Mouse (Mus musculus) adrenal gland, postnatal 4 days (tissue): Measurements from ENCODE around the gene Clcn6. TPM values are rescaled to one million over a fixed set of nuclear protein-coding genes. Genes with fewer than 3 reads are reported as not detected.

Experiments
- DNase-seq, 2 experiments: peaks; one replicate each; pipeline ENCODE4 v3.0.0; 2021 to 2022; ENCODE audit warnings: low spot score in 2 of 2, mixed read lengths in 2 of 2
- total RNA-seq, 2 experiments: library from RNA; stranded (reverse); gene quantifications; 2 replicates each; pipeline ENCODE4 v1.2.3; 2021

The Clcn6 gene
- total RNA-seq, 2 experiments from 2014 or later: 21.0 to 23.6 TPM

- DNase-seq: peak; percentile 42 to 73
Observed at GRCm38 (mm10) chr4:148040933-148041610, 2.5 kb upstream of the Clcn6 start.

DNA sequence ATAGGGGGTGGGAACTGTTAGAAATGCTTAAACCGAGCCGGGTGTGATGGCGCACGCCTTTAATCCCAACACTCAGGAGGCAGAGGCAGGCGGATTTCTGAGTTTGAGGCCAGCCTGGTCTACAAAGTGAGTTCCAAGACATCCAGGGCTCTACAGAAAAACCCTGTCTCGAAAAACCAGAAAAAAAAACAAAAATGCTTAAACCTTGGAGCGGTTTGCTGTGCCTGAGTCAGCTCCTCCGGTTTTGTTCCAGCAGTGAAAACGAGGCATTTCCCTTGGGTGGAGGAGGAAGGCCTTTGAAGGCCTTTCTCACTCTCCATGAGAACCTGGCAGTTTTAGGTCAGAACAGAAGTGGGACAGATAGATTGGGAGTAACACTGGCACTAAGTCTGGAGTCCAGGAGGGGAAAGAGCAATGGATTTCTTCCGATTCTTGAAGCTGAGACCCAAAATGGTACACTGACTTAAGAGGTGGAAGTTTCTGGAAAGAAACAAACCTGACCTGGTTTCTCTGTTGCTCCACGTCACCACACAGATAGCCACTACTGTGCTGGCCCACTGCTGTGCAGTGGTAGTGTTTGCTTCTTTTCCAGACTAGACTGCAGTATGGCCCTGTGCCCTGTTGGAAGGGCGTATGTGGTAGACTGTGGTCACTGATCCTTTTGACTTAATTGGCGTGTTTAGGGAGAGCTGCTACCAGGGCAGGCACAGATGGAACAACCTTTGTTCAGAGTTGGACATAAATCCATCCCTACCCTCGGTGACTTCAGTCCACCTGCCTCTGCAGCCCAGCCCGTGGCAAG is 1.6 kb upstream of the Clcn6 start:
- no peak for DNase-seq

DNA sequence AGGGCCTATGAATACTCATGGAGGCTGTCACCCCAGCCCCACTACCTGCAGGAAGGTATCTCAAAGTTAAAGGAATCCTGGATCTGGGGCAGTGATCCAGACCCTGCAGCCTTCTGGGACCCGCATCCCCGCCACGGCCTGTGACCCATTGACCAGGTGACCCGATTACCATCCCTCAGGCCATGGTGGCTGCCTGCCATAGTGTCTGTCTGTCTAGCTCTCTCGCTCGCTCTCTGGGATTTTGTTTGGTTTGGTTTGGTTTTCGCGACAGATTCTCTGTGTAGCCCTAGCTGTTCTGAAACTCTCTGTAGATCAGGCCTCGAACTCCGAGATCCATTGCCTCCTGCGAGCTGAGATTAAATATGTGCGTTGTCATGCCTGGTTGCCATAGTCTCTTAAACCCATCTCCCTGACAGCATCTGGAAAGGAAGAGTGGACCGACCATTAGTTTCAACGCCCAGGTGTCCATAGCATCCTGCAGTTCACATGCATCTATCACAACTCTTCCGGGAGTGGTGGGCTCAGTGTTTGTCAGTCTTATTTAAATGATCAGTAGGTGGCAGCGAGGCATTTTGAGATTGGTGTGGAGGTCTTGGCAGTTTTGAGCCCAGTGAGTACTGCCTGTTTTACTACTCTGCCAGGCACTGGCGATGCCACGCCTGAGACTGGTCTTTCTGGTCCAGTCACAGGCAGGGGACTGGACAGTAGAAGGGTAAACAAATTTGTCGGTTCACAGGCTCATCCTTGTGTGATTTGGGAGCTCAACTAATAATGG is 820 bp upstream of the Clcn6 start:
- no peak for DNase-seq

- DNase-seq: no peak
Observed at GRCm38 (mm10) chr4:148038079-148038599, 482 bp downstream of the Clcn6 start.

- DNase-seq: no peak
Observed at GRCm38 (mm10) chr4:148035440-148035839, 3.2 kb downstream of the Clcn6 start.

- no peak for DNase-seq
Observed at GRCm38 (mm10) chr4:148033858-148034410, 4.7 kb downstream of the Clcn6 start.

- no peak for DNase-seq
Observed at GRCm38 (mm10) chr4:148030506-148030905, 8.1 kb downstream of the Clcn6 start.

DNA sequence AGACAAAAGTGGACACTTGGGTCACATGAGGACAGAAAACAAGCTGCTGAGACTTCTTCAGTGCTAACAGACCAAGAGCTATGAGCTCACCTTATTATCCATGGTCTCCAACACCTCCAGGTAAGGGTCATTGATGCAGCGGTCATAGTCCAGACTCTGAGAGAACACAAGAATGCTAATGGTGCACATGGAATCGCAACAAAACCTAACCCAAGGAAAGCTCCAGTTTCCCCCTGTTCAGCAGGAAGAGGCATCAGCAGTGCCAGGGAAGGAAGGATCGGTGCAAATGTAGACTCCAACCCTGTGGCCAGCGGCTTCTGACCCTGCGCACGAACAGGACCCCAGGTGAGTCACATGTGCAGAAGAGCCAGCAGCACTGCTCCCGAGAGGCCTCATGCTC is 9.3 kb downstream of the Clcn6 start:
- no peak for DNase-seq

DNA sequence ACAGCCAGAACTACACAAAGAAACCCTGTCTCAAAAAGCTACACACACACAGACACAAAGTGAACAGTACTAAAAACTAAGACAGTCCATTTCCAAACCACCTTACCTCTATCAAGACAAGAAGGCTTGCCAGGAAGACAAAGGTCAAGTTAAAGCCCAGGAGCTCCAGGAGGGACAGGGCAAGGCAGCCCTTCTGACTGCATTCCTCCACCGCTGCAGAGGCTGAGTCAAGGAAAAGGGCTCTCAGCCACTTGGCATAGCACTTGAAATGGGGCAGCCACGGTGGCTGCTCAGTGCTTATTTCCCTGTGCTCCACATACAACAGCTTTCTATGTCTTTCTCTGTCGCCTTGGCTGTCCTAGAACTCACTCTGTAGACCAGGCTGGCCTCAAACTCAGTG is 14.6 kb downstream of the Clcn6 start:
- DNase-seq: no peak

GRCm38 (mm10) chr4:148018410-148018809 is 20.2 kb downstream of the Clcn6 start:
- no peak for DNase-seq

DNA sequence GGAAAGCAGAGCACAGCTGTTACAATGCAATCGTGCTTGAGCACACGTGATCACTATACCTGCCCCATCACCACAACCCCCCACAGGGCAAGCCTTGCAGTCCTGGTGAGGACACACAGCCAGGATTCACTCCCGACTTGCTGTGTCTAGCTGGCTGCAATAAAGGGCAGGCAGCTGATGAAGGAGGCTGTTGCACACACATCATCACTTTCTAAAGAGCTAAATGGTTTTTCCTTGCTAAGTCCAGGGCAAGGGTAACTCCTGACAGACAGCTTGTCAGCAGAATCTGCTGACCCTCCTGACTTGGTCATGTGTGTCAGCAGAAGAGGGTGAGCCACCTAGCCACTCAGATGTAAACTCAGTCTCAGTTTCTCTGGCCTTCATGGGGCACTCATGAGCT is 21.6 kb downstream of the Clcn6 start:
- DNase-seq: no peak

DNA sequence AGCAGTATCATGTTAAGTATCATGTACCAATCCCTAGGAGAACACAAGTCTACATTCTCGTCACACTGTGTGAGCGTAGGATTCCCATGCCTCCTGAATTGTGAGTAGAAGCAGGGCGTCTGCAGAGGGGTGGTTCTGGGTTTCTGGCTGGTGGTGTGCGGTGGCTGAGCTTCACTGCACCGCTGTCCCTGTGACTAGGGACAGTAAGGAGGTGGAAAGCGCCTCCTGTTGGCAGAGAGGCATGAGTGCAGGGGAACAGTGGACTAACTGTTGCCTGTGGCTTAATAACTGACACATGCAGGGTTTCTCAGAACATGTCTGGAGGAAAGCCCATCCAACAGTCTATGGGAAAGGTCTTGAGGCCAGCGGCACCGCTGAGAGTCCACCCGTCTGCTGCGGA is 23.2 kb downstream of the Clcn6 start:
- no peak for DNase-seq

GRCm38 (mm10) chr4:148012216-148012615 is 26.4 kb downstream of the Clcn6 start:
- DNase-seq: no peak

DNA sequence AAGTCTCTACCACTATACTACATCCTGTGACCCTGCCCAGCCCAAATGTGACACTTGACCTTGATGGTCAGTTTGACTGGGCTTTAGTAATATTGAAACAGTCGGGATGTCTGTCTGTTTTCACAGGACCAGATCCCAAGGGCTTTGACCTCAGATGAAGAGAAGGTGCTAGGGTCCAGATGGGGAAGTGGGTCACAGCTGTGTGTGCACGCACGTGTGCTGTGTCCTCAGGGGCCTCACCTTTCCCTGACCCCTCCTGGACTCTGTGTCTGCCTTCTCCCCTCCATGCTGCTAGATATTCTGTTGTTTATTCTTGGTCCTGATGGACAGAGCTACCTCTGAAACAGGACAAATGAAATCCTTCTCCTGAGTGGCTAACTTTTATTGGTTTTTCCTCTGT is 27.3 kb downstream of the Clcn6 start:
- no peak for DNase-seq

DNA sequence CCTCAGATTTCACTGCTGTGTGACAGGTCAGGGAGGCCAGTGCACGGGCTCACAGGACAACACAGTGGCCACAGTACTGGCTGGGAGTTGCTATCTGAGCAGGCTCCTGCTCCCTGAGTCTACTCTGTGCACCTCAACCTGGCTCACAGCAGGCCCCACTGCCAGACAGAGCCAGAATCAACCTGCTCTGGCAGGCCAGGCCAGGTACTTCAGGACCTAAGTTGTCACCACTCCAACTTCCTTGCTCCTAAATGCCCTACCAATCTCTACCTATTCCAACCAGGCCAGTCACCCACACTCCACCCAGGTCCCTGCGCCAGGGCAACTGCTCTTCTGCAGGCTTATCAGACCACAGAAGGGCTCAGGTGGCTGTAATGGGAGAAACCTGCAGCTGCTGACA is 29.0 kb downstream of the Clcn6 start:
- DNase-seq: no peak

- DNase-seq: peak in 1 of 2 experiments; percentile 23
Observed at GRCm38 (mm10) chr4:148008412-148008811, 30.2 kb downstream of the Clcn6 start.

DNA sequence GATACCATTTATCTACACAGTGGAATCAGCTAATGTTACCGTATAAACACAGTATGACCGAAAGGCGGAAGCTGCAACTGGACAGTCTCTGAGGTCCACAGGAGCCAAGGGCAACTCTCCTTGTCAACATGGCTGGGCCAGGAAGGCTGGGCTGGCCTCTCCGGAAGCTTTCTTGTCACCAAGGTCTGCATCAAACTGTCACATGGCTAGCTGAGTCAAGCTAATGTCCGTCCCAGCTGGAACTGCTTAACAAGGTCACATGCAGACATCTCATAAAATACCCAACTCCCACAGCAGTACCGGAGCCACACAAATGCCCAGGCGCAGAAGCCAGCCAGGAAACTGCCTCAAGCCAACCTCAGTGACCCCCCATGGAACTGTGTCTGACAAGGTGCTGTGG is 34.3 kb downstream of the Clcn6 start:
- DNase-seq: no peak

GRCm38 (mm10) chr4:148001866-148002265 is 36.8 kb downstream of the Clcn6 start:
- no peak for DNase-seq

GRCm38 (mm10) chr4:148001013-148001789 is 37.4 kb downstream of the Clcn6 start:
- DNase-seq: no peak

GRCm38 (mm10) chr4:148000202-148000772 is 38.3 kb downstream of the Clcn6 start, which contains the start of gene Nppa:
Gene Nppa, plus strand, starts transcription at chr4:148000722.
- no peak for DNase-seq
